Mouse (Mus musculus) left cerebral cortex, adult 2 months (tissue): ENCODE measurements at regions not wholly inside any gene's neighbourhood (a gene's known extent, or its start where the extent isn't known, plus 50 kb on each side); places are given as distances from the start of the nearest gene placed in this dataset.

Experiments used
- DNase-seq, 2 experiments: peaks; one replicate each; pipeline ENCODE4 v3.0.0; 2021 to 2022; ENCODE audit warnings: low spot score in 2 of 2, mixed read lengths in 1 of 2; ENCODE audit errors: extremely low spot score in 1 of 2
- H3K27ac ChIP-seq: fragments of 200-600 bp; 2 replicates; pipeline ENCODE4 v1.8.1; 2022
- H3K4me3 ChIP-seq: fragments of 200-600 bp; 2 replicates; pipeline ENCODE4 v1.8.1; 2022
- CTCF ChIP-seq: fragments of 200-600 bp; IDR thresholded peaks from 2 replicates; pipeline ENCODE4 v1.8.1; 2022; ENCODE audit warnings: antibody characterized with exemption, mild to moderate bottlenecking, moderate library complexity
- intact Hi-C: fragments of 180-260 bp; cut with DNase I; formaldehyde crosslinking; loops from one replicate; pipeline ENCODE4 v1.15.1; 2025

GRCm38 (mm10) chr13:69242544-69243296 lies 243.4 kb upstream of the Adcy2 start:
- H3K27ac ChIP-seq: no peak overlapping the region
- no peak for DNase-seq
- TF ChIP-seq CTCF: no peak
- H3K4me3 ChIP-seq: no peak overlapping the region
- intact Hi-C loops: no loop called here

GRCm38 (mm10) chr13:69250334-69251129 lies 251.2 kb upstream of the Adcy2 start:
- DNase-seq: no peak
- intact Hi-C loops: no loop called here
- TF ChIP-seq CTCF: no peak
- Histone ChIP-seq H3K27ac (no peak overlapping the region), H3K4me3 (no peak overlapping the region)

- intact Hi-C loops: no loop called here
- no peak for TF ChIP-seq CTCF
- Histone ChIP-seq H3K4me3 (no peak overlapping the region), H3K27ac (no peak overlapping the region)
- DNase-seq: no peak
These were observed 251.8 kb upstream of the Adcy2 start for GRCm38 (mm10) chr13:69251130-69251561.

- H3K4me3 ChIP-seq: no peak overlapping the region
- DNase-seq: no peak
- H3K27ac ChIP-seq: no peak overlapping the region
- no peak for TF ChIP-seq CTCF
- intact Hi-C loops: no loop called here
These were observed 253.0 kb upstream of the Adcy2 start for GRCm38 (mm10) chr13:69252335-69252734.

GRCm38 (mm10) chr13:69260485-69260884 lies 261.1 kb upstream of the Adcy2 start:
- no peak for TF ChIP-seq CTCF
- no peak for DNase-seq

GRCm38 (mm10) chr13:69260972-69261371 lies 261.6 kb upstream of the Adcy2 start:
- intact Hi-C loops: no loop called here
- Histone ChIP-seq H3K4me3 (no peak overlapping the region), H3K27ac (peak overlapping the region; percentile 17; the same call in 1 of the 2 replicates)
- DNase-seq: no peak
- TF ChIP-seq CTCF: no peak

More at GRCm38 (mm10) chr13:69260485-69260884, 261.1 kb upstream of the Adcy2 start:
- Histone ChIP-seq H3K4me3 (no peak overlapping the region), H3K27ac (no peak overlapping the region)
- intact Hi-C loops: no loop called here

GRCm38 (mm10) chr13:69263722-69264121 lies 264.4 kb upstream of the Adcy2 start:
- intact Hi-C loops: no loop called here
- no peak for DNase-seq
- no peak for TF ChIP-seq CTCF
- Histone ChIP-seq H3K27ac (no peak overlapping the region), H3K4me3 (no peak overlapping the region)

GRCm38 (mm10) chr13:69266071-69266470 lies 266.7 kb upstream of the Adcy2 start:
- TF ChIP-seq CTCF: no peak
- intact Hi-C loops: no loop called here

GRCm38 (mm10) chr13:69272506-69272905 lies 261.0 kb upstream of the Nsun2 start:
- intact Hi-C loops: no loop called here
- DNase-seq: no peak
- TF ChIP-seq CTCF: no peak
- no peak overlapping the region for H3K4me3 ChIP-seq
- no peak overlapping the region for H3K27ac ChIP-seq

More at GRCm38 (mm10) chr13:69266071-69266470, 266.7 kb upstream of the Adcy2 start:
- Histone ChIP-seq H3K27ac (no peak overlapping the region), H3K4me3 (no peak overlapping the region)
- DNase-seq: no peak

GRCm38 (mm10) chr13:69279647-69280046 lies 253.9 kb upstream of the Nsun2 start:
- Histone ChIP-seq H3K27ac (no peak overlapping the region), H3K4me3 (no peak overlapping the region)
- intact Hi-C loops: no loop called here
- DNase-seq: no peak
- TF ChIP-seq CTCF: no peak

GRCm38 (mm10) chr13:69294483-69294882 lies 239.1 kb upstream of the Nsun2 start:
- peak in 1 of 2 experiments; percentile 19 for DNase-seq
- intact Hi-C loops: no loop called here
- TF ChIP-seq CTCF: no peak
- Histone ChIP-seq H3K4me3 (no peak overlapping the region), H3K27ac (no peak overlapping the region)

GRCm38 (mm10) chr13:69303316-69303715 lies 230.2 kb upstream of the Nsun2 start:
- no peak for TF ChIP-seq CTCF
- no peak overlapping the region for H3K27ac ChIP-seq
- no peak overlapping the region for H3K4me3 ChIP-seq
- DNase-seq: no peak
- intact Hi-C loops: no loop called here
